Mouse (Mus musculus): Measurements from ENCODE around the gene Gm20422. TPM values are rescaled to one million over a fixed set of nuclear protein-coding genes. Genes with fewer than 3 reads are reported as not detected.
A peak's percentile ranks its signal among the peaks of the same experiment; 100 is the strongest.

The Gm20422 gene
- total RNA-seq (2021) = 1 to 10 TPM in 1 of 2 experiments, not detected in 1; 1.3 TPM

DNA sequence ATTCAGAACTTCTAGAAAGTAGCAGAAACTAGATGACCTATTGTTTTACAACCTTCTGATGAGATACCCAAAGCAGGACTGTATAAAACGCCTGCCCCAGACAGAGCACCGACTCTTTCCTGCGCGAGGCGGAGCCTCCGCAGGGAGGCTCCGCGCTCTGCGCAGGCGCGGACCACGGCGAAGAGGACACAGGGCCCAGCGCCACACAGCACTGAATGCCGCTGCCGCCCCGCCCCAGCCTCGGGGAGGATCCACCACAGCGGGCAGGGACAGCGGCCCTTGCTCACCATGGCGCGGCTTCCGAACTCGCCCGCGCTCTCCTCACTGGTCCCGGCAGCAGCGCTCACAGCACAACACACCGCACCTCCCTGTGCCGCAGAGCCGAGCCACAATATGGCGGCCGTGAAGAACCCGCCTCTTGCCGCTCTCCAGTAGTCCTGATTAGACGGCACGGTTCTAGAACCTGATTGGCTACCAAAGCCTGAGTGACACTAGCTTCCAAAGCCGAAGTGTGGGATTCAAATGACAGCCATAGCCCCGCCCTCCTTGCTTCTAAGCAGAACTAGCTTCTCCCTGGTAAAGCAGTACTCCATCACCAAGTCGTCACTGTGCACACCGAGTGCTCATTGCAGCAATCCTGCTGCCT is at the start of gene Gm20422:
Gene Gm20422, minus strand, starts transcription at position 384 of the 646 bp plus-strand sequence.
- DNase-seq = peak; percentile 86 to 87

DNA sequence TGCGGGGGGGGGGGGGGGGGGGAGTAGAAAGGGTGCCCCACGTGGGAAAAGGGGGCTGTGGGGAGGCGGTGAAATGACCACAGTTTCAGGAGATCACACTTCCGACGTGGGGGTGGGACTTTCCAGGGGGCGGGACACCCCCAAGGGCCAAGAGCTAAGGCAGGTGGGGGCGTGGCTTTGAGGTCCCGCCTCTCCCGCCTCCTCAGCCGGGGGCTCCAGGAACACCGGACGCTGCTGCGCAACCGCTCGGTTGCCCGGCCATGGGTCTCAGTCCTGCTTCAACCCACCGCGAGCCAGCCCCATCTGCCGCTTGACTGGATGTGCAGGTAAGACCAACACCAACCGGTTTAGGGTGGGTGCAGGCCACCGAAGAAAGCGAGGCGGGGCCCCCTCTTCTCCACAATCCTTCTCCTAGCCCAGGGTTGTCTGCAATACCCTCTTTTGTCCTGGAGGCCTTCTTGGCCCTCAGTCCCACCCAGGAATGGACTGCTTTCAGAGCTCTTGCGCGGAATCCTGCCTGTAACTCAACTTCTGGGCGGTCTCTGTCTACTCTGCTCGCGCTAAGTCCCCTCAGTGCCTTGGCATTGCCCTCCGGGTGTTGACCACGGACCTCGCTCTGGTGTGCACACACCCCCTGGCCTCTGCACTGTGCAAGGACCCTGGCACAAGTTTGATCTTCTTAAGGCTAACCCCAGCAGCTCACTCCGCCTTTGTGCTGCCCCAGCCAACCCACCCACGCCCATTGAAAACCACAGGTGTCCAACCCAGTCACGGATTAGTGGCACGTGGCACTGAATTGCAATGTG is 47.9 kb upstream of the Gm20422 start, which contains the start of gene Lpar2:
Gene Lpar2, plus strand, starts transcription at position 44 of the 806 bp plus-strand sequence.
- no peak for DNase-seq

DNA sequence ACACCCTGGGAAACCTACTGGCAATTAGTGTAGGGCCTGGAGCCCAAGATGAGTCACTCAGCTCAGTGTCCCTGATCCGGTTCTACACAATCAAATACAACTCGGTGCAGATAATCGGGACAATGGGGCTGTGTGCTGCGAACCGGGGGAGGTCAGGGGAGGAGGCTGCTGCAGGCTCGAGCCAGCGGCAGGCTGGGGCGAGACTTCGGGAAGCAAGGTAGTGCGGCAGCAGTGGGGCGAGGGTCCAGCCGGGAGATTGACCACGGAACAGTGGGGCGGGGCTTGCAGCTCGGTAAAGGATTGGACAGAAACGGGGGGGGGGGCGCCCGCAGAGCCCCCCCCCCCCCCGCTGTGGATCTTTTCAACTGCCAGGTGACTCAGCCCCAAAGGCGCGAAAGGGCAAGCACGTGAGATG is 47.3 kb upstream of the Gm20422 start:
- DNase-seq = no peak

DNA sequence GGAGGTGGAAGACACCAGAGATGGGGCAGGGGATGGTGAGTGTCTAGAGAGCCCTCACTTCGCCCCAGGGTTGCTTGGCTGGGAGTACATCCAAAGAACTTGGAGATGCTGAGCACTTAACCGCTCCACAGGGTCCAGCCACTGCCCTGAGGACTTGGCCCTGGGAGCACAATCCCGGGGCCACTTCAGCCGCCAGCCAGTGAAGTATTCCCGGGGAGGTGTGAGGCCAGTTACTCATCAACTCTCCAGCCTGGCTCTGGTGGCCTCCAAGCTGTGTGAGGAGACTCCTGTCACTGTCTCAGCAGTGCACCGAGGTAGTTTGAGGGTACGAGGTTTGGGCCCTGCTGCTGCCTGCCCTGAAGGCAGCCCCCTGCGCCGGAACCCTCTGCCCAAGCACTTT is 45.8 kb upstream of the Gm20422 start:
- no peak for DNase-seq

DNA sequence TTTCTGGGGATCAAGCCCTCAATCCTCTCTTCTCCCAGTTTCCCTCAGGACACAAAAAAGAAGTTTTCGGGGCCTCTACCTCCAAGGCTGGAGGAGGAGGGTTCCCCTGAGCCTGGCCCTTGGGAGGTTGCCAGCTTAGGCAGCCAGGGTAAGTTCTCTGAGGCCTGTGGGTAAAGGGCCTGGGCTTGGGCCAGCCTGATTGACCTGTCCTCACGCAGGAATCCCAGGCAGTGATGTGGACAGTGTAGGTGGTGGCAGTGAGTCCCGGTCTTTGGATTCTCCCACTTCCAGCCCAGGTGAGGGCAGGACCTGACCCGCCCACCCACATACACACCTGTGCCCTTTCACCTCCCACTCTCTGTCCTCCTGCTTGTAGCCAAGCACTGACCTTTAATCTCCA is 40.7 kb upstream of the Gm20422 start:
- DNase-seq = no peak

DNA sequence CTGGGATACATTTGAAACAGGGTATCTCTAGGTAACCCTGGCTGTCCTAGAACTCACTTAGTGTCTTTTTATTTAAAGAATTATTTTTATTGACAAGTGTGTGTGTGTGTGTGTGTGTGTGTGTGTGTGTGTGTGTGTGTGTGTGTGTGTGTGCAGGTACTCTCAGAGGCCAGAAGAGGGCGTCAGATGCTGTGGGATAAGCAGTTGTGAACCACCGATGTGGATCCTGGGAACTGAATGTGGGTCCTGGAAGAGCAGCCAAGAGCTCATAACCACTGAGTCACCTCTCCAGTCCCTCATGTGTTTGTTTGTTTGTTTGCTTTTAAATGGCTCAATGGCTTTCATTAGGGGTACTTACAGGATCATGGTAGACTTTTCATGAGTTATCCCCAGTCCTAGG is 40.2 kb upstream of the Gm20422 start:
- DNase-seq = no peak

DNA sequence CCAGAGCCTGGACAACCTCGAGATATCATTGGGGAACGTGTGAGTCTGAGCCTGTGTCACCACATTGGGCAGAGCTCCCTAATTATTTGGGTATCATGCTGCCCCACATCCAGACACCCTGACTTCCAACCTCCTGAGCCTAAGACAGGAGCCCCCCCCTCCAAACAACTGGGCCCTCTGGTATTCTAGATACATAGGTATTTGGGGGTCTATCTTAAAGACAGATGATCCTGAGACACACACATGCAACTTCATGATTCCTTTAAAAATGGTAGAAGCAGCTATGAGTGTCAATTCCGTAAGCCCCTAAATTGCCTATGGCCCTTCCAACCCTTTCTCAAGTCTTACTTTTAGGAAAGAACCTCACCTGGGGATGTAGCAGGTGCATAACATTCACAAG is 35.1 kb upstream of the Gm20422 start:
- no peak for DNase-seq

DNA sequence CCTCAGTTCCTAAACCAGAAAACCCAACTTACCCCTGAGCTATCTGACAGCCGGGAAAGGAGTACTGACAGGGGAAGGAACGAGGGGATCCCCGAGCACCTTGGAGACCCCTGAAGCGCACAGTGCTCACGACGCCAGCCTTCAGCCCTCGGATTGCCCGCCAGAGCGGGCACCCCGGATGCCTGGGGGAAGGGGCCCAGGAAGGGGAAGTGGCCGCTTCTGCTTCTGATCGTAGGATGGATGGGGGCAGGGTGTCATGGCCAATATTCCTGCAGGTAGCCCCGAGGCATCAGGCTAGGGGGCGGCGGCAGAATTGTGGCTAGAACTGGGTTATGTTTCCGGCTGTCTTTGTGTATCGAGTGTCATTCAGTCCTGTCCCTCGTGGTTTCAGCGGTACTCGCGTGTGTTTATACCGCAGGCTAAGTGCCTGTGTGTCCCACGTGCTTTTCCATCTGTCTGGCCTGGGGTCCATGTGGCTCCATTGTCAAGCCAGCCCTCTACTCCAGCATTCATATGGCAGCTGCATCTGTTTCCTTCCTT is 34.2 kb upstream of the Gm20422 start:
- peak; percentile 19 to 48 for DNase-seq

DNA sequence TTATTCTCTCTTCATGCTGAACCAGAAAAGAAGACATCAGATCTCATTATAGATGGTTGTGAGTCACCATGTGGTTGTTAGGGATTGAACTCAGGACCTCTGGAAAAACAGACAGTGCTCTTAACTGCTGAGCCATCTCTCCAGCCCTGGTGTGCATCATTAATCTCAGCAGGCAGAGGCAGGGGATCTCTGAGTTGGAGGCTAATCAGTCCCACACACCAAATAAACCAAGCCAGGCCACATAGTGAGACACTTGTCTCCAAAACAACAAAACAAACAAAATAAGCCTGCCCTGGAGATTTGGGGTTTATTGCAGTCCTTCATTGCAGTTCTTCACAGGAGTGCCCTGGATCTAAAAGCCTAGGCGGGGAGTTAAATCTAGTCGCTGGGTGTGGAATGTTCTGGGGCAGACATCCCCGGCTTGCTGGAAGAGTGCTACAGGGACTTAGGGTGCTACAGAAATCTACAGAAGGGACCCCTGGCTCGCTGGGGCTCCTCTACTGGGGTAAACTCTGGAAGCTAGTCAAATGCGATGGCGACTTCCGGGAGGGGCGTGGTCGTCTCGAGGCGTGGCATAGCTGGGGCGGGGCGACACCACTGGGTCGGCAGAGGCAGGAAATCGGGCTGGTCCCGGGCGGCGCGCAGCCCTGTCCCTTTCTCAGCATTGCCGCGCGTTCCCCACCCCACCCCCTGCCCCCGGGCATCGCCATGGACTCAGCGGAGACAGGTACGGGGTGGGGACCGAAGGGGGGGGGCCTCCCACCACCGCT is 33.6 kb upstream of the Gm20422 start, which contains the start of gene Gmip:
Gene Gmip, plus strand, starts transcription at position 586 of the 770 bp plus-strand sequence.
- peak; percentile 48 to 54 for DNase-seq

DNA sequence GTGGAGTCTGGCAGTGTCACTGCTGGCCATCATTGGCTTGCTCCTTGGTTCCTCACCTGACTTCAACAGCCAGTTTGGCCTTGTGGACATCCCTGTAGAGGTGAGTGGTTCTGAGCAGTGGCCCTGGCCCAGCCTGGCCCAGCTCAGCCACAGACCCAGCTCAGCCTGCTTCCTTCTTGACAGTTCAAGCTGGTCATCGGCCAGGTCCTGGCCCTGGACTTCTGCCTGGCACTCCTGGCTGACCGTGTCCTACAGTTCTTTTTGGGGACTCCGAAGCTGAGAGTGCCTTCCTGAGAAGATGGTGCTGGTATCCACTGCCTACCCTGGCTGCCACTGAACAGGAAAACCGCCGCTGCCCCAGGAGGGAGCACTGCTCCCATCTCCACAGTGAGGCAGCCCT is 32.5 kb upstream of the Gm20422 start:
- DNase-seq = no peak

DNA sequence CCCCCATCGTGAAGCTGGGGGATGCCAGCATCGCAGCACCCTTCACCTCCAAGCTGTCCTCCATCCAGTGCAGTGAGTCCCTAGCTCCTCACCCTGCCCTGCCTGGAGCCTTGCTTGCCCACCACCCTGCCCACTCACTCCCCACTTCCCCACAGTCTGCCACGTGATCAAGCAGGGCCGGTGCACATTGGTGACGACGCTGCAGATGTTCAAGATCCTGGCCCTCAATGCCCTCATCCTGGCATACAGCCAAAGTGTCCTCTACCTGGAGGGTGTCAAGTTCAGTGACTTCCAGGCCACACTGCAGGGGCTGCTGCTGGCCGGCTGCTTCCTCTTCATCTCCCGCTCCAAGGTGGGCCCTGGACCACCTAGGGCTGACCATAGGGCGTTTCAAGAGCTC is 30.8 kb upstream of the Gm20422 start:
- no peak for DNase-seq

DNA sequence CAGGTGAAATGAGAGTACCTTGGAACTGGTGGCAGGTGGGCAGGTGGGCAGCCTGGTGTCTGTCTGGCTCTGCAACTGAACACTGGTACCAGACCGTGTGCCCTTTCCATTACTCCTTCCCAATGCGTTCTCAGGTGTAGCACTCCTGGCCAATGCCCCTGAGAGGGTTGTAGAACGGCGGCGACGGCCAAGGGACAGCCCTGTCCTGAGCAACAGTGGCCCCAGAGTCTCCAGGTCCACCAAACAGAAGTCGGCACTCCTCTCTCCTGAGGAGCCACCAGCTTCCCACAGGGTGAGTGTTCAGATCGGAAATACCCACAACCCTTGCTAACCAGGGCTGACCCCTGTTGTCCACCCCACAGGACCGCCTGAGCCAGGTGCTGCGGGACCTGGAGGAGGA is 30.4 kb upstream of the Gm20422 start:
- no peak for DNase-seq

DNA sequence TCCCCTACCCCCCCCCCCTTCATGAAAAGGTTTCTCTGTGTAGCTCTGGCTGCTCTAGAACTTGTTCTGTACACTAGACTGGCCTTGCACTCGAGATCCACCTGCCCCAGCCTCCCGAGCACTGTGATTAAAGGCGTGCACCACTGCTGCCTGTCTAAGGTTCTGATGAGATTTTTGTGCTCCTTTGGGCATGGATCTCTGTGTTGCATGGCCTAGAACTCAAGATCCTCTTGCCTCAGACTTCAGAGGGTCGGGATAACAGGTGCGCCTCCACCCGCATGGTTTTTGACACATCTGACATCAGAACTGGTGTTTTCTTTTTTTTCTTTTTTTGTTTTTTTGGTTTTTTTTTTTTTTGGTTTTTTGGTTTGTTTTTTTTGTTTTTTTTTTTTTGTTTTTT is 29.9 kb upstream of the Gm20422 start:
- DNase-seq = no peak

DNA sequence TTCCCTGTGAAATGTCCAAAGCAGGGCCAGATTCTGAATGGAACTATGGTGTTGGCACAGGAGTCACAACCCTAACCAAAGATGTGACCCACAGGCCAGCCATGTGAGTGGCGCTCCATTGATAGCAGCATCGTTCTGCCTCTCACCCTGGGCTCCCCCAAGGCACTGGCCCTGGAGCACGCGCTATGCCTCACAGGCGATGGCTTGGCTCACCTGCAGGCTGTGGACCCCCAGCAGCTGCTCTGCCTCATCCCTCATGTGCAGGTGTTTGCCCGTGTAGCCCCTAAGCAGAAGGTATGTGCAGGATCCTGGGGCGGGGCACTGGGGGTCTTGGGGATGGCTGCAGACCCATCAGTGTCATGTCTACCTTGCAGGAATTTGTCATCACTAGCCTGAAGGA is 28.7 kb upstream of the Gm20422 start:
- DNase-seq = no peak

DNA sequence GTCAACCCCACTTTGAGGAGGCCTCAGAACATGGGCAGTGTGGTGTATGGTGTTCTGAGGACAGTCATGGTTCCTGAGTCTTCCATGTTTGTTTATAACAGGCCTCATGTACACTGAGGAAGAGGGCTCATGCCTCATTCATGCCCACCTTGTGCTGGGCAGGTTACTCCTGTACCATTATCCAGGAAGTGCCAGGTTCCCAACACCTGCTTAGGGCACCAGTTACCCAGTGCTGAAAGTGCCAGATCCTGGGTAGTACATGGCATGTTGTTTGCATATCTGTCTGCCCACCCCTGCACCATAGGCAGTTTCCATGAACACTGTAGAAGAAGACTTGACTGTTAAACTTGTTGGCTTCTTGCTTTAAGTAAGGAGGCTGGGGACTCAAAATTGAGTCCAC is 27.5 kb upstream of the Gm20422 start:
- DNase-seq = no peak

DNA sequence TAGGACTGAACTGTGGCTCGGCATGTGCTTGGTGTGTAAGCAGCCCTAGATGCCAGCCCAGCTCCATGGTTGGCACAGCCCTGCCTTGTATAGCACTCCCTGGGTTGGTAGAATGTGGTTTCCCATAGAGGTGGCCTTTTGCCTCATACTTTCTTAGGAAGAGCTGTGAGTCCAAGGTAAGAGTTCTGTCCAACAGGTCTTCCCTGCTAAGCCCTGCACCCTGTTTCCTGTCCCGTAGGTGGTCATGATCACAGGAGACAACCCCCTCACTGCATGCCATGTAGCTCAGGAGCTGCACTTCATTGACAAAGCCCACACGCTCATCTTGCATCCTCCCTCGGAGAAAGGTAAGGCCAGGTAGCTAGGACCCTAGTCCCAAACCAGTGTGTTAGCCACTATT is 27.1 kb upstream of the Gm20422 start:
- no peak for DNase-seq

DNA sequence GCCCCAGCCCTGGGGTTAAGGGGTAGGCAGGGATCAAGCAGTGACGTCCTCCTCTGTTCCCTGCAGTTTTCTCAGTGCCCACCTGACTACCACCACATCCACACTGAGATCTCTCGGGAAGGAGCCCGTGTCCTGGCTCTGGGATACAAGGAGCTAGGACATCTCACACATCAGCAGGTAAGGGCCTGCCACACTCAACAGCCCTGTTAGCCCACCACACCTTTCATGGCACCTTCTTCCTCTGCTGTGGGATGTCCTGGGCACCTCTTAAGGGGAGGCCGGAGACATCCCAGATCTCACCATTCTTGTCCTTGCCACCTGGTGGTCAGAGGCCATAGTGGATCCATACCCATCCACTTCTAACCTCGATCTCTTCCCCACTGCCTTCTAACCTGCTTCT is 25.3 kb upstream of the Gm20422 start:
- no peak for DNase-seq

DNA sequence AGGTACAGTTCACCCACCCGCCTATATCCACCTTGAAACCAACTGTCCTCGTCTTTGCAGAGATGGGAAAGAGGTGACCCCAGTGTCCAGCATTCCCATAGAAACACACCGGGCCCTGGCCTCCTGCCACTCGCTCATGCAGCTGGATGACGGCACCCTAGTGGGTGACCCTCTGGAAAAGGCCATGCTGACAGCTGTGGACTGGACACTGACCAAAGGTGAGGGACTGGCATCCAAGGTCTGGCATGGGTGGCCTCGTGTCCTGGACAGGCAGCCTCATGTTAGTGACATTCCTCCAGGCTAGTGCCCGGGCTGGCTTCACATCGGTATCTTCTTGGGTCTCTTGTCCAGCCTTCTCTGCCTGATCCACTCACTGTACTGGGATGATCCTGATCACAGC is 24.6 kb upstream of the Gm20422 start:
- DNase-seq = no peak

DNA sequence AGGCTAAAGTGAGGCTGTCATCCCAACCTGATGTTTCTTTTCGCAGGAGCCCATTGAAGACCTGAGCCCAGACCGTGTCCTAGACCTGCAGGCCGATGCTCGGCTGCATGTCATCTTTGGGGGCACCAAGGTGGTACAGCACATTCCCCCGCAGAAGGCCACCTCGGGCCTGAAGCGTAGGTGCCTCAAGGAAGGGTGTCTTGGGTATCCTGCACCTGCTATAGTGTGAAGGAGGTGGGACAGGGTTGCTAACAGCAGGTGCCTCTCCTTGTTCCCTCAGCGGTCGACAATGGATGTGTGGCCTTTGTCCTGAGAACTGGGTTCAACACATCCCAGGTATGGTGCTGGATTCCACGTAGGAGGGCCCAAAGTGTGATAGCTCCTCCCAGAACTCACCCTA is 23.0 kb upstream of the Gm20422 start:
- no peak for DNase-seq

DNA sequence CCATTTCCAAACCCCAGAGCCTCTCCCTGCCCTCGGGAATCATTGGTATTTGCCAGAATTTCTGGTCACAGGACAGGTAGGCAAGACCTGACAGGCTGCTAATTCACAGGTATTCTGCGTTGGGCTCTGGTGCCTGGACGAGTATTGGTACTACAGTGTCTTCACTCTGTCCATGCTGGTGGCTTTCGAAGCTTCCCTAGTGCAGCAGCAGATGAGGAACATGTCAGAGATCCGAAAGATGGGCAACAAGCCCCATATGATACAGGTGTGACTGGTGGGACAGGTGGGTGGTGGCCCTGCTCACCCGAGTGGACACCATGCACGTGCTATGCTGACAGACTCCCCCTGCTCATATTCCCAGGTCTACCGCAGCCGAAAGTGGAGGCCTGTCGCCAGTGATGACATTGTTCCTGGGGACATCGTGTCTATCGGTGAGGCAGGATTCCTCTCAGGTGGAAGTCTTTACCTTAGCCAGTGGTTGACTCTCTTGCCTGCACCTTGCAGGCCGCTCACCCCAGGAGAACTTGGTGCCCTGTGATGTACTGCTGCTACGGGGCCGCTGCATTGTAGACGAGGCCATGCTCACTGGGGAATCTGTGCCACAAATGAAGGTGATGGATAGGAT is 22.1 kb upstream of the Gm20422 start:
- no peak for DNase-seq

DNA sequence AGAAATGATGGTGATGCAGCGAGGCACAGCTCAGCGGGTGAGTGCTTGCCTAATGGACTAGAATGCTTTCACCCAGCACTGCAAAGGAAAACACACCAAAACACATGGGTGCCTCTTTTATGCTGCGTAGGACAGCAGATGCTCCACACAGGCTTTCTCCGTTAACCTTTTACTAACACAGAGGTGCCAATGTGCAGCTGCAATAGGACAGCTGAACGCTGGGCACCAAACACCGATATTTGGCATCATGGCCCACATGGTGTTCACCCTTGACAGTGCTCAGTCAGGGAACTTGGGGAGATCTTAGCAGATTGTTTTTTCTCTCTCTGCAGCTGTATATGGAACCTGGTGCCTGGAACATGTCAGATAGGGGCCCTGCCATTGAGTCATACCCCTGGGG is 20.2 kb upstream of the Gm20422 start:
- no peak for DNase-seq

DNA sequence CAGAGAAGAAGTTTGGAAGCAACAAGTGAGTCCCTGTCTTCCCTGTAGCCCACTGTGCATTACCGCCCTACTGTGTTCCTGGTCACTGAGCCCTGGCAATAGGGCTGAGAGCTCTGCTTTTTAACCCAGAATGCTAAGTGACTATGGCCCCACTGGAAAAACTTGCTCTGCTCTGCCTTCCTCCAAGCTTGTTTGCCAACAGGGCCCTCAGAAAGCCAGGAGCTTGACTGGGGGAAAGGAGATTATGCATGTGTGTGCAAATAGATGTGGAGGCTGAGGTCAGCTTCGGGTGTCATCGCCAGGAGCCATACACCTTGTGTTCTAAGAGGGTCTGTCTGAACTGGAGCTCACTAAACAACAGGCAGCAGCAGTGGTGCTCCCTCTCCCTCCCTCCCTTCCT is 19.4 kb upstream of the Gm20422 start:
- no peak for DNase-seq

DNA sequence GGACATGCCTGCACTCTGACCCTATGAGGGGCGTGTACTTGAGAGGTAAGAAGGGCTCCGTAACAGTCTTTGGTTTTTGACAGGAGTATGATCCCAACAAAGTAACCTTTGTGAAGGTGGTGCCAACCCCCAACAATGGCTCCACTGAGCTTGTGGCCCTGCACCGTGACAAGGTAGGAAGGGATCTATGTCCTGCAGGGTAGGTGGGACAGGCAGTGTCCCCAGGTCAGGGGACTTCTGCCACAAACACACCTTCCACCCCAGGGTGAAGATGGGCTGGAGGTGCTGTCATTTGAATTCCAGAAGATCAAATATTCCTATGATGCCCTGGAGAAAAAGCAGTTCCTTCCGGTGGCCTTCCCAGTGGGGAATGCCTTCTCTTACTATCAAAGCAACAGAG is 19.0 kb upstream of the Gm20422 start:
- DNase-seq = no peak

Measured in layer of hippocampus, postnatal 36 days (tissue).